Mouse (Mus musculus): ENCODE results near the gene Lamb2.

The Lamb2 gene

DNA sequence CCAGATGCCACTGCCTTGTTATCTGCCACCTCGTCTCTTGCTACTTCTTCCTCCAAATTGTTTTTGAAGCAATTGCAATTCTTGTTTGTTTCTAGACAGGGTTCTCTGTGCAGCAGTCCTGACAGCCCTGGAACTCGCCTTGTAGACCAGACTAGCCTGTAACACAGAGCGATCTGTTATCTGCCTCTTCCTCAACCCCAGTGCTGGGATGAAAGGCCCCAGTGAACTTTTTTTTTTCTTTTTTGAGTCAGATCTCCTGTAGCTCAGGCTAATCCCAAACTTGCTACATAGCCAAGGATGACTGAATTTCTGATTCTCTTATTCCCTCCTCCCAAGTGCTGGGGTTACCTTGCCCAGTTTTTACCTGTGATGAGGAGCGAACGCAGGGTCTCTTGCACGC lies 25.1 kb upstream of the Lamb2 start:
- ChIA-PET CTCF (no interaction called here), POLR2A (interaction anchor here in 2 of 4 experiments (0.8 to 1.6 kb wide), 2 partner anchors 63 to 518 kb away, joined by 3 read pairs; partner anchors contain the start of gene Qrich1 (in 1 of the 2))

DNA sequence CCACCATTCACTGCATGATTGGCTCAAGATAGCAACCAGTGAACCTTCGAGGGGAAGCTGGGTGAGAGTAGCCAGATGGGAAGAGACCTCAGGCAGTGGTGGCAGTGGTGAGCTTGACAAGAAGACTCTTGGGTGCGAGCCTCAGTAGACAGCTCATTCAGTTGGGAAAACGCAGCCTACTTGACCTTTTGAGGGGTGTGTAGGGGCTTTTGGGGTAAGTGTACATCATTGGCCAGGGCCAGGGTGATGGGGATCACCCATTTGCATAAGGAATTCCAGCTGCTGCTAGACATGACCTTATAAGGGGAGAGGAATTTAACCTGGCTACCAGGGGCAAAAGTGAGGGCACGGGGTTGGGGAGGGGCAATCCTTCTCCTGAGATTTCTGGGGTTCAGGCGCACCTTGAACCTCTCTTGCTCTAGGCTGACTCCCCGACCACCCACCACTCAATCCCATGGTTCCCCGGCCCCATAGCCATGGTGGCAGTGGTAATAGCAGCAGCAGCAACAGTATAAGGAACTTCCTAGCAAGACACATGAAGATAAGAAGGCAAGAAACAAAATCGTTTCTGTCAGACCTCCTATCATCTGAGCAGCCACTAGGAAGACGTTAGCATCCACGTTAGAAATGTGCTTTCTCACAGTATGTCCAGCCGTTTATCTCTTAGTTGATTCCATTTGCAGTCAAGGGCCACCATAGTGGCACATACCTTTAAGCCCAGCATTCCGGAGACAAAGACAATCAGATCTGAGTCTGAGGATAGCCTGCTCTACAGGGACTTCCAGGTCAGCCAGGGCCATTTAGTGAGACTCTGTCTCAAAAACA lies 23.6 kb upstream of the Lamb2 start:
- ChIA-PET CTCF (interaction anchor here in 2 of 4 experiments (0.6 to 1.4 kb wide), 4 partner anchors 14 to 255 kb away, joined by 3 read pairs; no protein-coding TSS in a partner anchor), POLR2A (interaction anchor here in 3 of 4 experiments (0.6 to 1.6 kb wide), 8 partner anchors 14 to 452 kb away, joined by 3 to 5 read pairs (median 4); partner anchors contain the start of genes Amt (in 1 of the 3), Impdh2 (in 1 of the 3), Qrich1 (in 1 of the 3) and Rhoa (in 1 of the 3))

DNA sequence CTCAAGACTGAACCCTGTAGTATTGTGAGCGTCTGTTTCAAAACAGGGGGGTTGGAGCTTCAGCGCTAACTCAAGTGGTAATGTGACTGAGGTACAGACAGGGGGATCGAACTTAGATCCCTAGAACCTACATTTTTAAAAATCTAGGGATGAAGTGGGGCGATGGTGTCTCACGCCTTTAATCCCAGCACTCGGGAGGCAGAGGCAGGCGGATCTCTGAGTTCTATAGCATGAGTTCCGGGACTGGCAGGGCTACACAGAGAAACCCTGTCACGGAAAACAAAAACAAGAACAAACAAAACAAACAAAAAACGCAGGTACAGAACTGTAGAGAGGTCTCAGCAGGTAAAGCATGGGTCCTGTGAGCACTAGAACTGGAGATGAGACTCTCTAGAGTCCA lies 22.6 kb upstream of the Lamb2 start:
- CTCF ChIA-PET, result no interaction called here
- POLR2A ChIA-PET, result interaction anchor here in 2 of 4 experiments (1.2 to 1.8 kb wide), 3 partner anchors 8 to 103 kb away, joined by 3 to 5 read pairs (median 3); partner anchors contain the start of gene Impdh2 (in 1 of the 2)

DNA sequence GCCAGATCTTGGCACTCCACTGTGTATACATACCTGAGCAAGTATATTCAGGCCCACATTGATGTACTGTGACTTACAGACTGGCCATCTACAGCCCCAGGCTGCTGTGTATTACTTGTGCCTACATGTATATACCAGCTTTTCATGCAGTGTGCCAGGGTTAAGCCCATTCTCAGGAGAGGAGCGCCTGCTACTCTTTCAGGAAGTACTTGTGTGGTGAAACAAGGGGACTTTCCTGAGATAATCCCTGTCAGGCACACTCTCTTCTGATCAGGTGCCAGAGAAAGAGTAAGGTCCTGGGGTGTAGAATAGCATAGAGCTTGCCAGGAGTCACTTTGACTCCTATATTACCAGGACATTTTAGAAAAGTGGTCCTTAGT lies 19.6 kb upstream of the Lamb2 start:
- ChIA-PET POLR2A (interaction anchor here in 3 of 4 experiments (0.5 to 6.2 kb wide), 10 partner anchors 11 to 817 kb away, joined by 3 to 40 read pairs (median 3); partner anchors contain the start of genes 1700102P08Rik (in 2 of the 3), Ccdc36 (in 1 of the 3), Lamb2 (in 1 of the 3) and Usp19 (in 1 of the 3)), CTCF (no interaction called here)

DNA sequence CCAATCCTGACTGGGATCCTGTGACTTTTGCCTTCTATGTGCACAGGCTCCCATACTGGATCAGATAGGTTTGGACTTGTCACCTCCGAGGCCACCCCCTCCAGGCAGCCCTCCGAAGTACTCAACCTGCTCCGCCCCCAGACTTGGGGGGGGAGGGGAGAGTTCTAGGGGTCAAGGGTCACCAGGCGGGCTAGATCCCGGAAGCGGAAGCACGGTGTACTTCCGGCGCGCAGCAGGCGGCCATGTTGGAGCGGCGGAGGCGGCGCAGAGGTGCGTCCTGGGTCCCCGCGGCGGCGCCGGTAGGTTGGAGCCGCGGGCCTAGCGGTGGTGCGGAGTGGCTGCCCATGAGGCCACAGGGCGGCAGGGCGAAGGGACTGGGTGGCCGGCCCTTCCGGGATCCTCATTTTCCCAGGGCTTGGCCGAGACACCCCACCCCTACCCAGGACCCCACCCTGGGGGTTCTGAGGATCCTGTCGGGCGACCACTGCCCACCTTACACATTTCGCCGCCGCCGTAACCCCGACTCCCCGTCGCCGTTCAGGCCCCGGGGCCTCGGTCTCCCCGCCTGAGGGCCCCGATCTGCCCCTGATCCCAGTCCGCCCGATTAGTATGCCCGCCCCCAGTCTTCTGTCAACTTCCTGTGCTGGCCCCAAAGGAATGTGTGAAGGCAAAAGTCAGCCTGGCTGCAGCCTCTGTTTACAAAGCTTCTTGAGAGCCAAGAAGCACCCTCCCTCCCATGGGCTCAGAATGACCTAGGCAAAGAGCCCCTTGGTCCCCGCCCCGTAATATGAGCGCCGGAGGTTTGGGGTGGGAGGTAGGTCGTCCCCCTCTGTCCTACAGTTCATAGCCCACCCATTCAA lies 19.0 kb upstream of the Lamb2 start, which contains the start of gene Ccdc71:
Ccdc71 (plus strand) TSS at position 209 of the 860 bp plus-strand sequence.
- POLR2A ChIA-PET, result interaction anchor here in 3 of 4 experiments (0.7 to 6.2 kb wide), 18 partner anchors 8 to 107 kb away, joined by 3 to 40 read pairs (median 4); partner anchors contain the start of genes 1700102P08Rik (in 3 of the 3), Qars (in 2 of the 3), Qrich1 (in 2 of the 3) and Ccdc36 (in 1 of the 3)
- CTCF ChIA-PET, result interaction anchor here in 3 of 4 experiments (1.2 to 2.3 kb wide), 3 partner anchors 8 kb away, joined by 6 to 11 read pairs (median 9); no protein-coding TSS in a partner anchor

DNA sequence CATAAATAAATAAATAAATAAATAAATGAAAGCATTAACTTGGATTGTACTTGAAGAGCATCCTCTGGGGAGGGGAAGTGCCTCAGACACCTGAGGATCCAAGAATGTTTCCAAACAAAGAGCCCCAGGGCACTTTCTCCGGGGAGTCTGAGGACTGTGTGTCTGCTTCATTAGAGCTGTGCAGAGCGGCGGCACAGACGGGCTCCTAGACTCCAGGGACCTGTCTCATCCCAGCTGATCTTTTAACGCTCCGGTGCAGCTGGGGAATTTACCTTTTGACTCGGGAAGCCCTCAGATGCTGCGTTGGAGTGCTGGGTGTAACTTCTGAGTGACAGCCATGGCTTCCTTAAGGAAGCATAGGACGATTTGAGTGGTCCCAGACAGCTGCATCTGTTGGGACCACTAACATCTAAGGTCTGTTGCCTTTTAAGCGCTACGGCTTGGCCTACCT lies 18.3 kb upstream of the Lamb2 start, which contains the start of gene Klhdc8b:
Klhdc8b (minus strand) TSS at position 401 of the 451 bp plus-strand sequence.
- POLR2A ChIA-PET, result interaction anchor here in 3 of 4 experiments (0.6 to 6.2 kb wide), 18 partner anchors 8 to 293 kb away, joined by 3 to 40 read pairs (median 4); partner anchors contain the start of genes 1700102P08Rik (in 2 of the 3), Gpx1 (in 2 of the 3), Qars (in 2 of the 3) and Qrich1 (in 2 of the 3)
- CTCF ChIA-PET, result interaction anchor here in 3 of 4 experiments (0.6 to 2.3 kb wide), 4 partner anchors 8 to 18 kb away, joined by 3 to 11 read pairs (median 8); no protein-coding TSS in a partner anchor

DNA sequence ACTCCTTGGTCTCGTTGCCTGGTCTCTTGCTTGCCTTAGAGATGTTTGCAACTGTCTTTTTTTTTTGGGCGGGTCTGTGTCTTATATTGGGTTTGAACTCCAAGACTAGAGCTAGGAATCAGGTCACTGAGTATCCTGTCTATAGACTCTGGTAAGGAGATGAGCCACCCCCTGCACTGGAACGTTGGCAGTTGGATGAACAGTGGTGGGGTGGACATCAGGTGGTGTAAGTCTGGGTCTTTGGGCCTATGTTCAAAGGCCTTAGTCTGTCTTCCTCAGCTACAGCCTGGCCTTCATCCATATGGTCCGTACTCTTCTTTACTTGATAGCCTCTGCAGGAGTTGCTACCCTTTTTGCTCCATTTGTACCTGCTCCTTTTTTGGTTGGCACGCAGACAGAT lies 17.9 kb upstream of the Lamb2 start:
- ChIA-PET CTCF (interaction anchor here in 3 of 4 experiments (0.6 to 2.3 kb wide), 6 partner anchors 9 to 196 kb away, joined by 3 to 11 read pairs (median 4); no protein-coding TSS in a partner anchor), POLR2A (interaction anchor here (0.6 to 6.2 kb wide), 22 partner anchors 9 to 367 kb away, joined by 3 to 40 read pairs (median 4); partner anchors contain the start of genes Gpx1 (in 3 of the 4), Qrich1 (in 3 of the 4), 1700102P08Rik (in 2 of the 4) and Lamb2 (in 2 of the 4))

DNA sequence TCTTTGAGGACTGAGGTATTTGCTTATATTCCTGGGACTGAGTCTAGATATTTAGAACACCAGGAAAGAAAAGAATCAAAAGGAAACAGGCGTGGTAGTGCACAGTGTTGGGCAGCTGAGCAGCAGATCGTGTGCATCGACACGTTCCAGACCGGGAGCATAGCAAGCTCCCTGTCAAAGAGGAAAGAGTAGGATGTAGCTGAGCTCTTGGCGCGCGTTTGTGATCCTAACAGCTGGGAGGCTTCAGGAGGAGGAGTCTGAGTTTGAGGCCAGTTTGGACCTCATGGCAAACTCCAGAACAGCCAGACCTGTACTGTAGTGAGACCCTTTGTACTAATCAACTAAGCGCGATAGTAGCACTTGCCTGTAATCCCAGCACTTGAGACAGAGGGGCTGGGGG lies 17.3 kb upstream of the Lamb2 start:
- ChIA-PET CTCF (interaction anchor here (0.6 to 2.3 kb wide), 7 partner anchors 9 to 196 kb away, joined by 3 to 11 read pairs (median 4); no protein-coding TSS in a partner anchor), POLR2A (interaction anchor here (0.6 to 6.2 kb wide), 23 partner anchors 9 to 368 kb away, joined by 3 to 40 read pairs (median 4); partner anchors contain the start of genes Gpx1 (in 3 of the 4), Qrich1 (in 3 of the 4), 1700102P08Rik (in 2 of the 4) and Lamb2 (in 2 of the 4))

DNA sequence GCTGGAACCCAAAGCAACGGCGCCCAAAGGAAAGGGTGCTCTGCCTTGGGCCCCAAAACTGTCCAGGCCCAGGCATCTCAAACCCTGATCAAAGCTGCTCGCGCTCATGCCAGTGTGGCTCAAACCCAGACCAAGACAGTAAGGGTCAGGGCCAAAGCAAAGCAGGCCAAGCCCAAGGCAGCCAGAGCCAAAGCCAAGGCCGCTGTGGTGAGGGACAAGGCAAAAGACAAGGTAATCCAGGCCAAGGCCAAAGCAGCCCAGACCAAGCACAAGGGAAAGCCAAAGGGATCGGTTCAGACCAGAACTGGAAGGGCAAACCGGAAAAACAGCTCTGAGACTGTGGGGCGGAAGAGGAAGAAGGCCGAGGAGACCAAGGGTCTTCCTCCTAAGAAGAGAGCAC lies 15.8 kb upstream of the Lamb2 start:
- CTCF ChIA-PET, result interaction anchor here in 3 of 4 experiments (1.2 to 2.2 kb wide), 4 partner anchors 11 to 14 kb away, joined by 3 to 6 read pairs (median 4); no protein-coding TSS in a partner anchor
- POLR2A ChIA-PET, result interaction anchor here in 3 of 4 experiments (0.5 to 6.2 kb wide), 15 partner anchors 11 to 1769 kb away, joined by 3 to 40 read pairs (median 5); partner anchors contain the start of genes Lamb2 (in 2 of the 3), Usp19 (in 2 of the 3), 1700102P08Rik (in 1 of the 3) and Amt (in 1 of the 3)

DNA sequence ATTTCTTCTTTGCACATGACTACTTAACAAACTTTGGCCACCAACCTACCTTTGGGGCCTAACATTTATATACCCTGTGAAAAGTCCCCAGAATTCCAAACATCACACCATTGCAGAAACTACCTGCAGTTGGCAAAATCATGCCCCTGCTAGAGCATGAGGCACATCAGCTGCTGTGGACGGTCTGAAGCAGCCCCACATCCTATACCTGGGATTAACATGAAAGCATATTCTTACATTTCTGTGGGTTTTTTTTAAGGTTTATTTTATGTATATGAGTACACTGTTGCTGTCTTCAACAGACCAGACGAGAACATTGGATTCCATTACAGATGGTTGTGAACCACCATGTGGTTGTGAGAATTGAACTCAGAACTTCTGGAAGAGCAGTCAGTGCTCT lies 13.3 kb upstream of the Lamb2 start:
- POLR2A ChIA-PET, result interaction anchor here in 2 of 4 experiments (1.4 to 2.8 kb wide), 2 partner anchors 8 to 14 kb away, joined by 3 to 14 read pairs; no protein-coding TSS in a partner anchor
- CTCF ChIA-PET, result interaction anchor here in 2 of 4 experiments (0.6 to 0.7 kb wide), 3 partner anchors 13 to 337 kb away, joined by 3 to 7 read pairs (median 5); no protein-coding TSS in a partner anchor

DNA sequence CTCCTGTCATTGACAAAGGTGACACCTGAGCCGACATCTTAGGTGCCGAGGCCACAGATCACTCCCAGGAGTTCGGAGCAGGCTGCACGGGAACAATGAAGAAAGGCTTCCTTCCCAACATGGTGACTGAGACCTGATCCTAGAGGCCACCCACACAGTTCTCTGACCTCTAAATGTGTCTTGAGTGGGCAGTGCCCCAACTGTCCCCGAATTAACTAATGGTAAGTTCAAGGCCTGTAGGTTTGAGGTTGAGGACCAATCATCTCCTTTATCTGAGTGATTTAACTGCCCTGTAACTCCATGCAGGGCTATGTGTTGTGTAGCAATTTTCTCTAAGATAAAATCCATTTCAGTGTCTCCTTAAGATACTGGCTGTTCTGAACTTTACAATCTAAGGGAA lies 10.1 kb upstream of the Lamb2 start:
- POLR2A ChIA-PET, result interaction anchor here in 3 of 4 experiments (0.9 to 2.1 kb wide), 10 partner anchors 9 to 130 kb away, joined by 3 to 11 read pairs (median 4); partner anchors contain the start of genes 1700102P08Rik (in 1 of the 3), Gpx1 (in 1 of the 3), Lamb2 (in 1 of the 3) and Qrich1 (in 1 of the 3)
- CTCF ChIA-PET, result interaction anchor here in 3 of 4 experiments (0.6 to 1.6 kb wide), 7 partner anchors 10 to 801 kb away, joined by 3 to 5 read pairs (median 3); partner anchors contain the start of genes Lamb2 (in 1 of the 3) and Usp19 (in 1 of the 3)

DNA sequence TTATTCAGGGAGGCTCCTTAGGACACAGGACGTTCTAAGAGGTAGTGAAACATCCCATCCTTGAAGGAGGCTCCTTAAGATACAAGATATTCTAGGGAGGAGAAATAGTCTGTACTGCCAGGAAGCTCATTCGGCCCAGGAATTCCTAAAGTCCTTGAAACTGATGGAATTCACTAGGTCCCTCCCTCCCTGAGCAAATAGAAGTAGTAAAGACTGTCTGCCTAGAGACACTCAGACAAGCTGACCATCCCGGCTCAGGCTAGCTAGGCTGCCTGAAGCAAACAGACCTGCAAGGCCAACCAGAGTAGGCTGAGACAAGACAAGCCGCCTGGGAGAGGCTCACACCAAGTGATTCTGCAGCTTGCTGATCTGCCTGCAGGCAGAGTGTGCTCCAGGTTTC lies 9.7 kb upstream of the Lamb2 start:
- CTCF ChIA-PET, result interaction anchor here in 2 of 4 experiments (0.6 to 1.6 kb wide), 6 partner anchors 10 to 83 kb away, joined by 3 to 5 read pairs (median 3); partner anchors contain the start of genes Lamb2 (in 1 of the 2) and Usp19 (in 1 of the 2)
- POLR2A ChIA-PET, result interaction anchor here in 3 of 4 experiments (0.6 to 2.1 kb wide), 13 partner anchors 9 to 131 kb away, joined by 3 to 11 read pairs (median 3); partner anchors contain the start of genes 1700102P08Rik (in 1 of the 3), Gpx1 (in 1 of the 3), Lamb2 (in 1 of the 3) and Qars (in 1 of the 3)

DNA sequence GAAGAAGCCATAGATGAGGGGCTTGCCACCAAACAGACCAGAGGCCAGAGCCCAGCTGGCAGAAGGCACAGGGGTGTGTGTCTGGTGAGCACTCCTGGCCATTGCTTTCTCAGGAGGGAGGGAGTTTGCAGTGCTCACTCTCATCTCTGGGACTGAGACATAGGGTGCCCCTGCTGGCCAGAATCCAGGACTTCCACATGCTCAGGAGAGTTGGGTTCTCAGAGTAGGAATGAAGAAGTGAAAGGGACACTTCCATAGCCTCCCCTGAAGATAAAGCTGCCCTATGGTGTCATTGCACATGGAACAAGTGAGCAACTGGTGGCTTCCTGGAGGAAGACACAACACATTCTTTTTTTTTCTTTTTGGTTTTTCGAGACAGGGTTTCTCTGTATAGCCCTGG lies 5.0 kb upstream of the Lamb2 start:
- POLR2A ChIA-PET, result interaction anchor here in 2 of 4 experiments (1.0 to 2.1 kb wide), 4 partner anchors 13 to 43 kb away, joined by 3 to 6 read pairs (median 4); partner anchors contain the start of genes Klhdc8b (in 1 of the 2) and Usp19 (in 1 of the 2)

DNA sequence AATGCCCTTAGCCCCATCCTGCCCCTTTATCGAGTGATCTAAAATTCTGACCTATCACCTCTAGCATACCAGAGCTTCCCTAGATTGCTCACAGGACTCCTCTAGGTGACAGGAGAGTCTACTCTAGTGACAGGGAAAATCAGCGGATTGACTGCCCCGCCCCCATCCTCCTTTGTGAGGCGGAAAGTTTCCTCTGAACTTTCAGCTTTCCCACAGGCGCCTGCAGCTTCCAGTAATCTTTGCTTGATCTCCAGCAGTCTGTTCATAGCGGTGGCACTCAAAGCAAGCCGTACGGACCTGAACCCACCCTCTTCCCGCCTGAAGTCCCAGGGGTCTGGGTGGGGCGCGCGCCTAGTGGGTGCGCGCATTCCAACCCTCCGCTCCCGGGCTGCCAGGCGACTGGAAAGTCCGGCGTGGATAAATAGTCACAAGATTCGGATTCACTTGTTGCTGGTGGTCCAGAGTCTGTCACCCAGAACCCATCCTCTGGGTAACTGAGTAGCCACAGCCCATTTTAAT lies 839 bp upstream of the Lamb2 start:
- ChIA-PET CTCF (interaction anchor here in 3 of 4 experiments (0.6 to 2.1 kb wide), 5 partner anchors 9 to 205 kb away, joined by 3 to 5 read pairs (median 5); no protein-coding TSS in a partner anchor), POLR2A (interaction anchor here (0.7 to 6.6 kb wide), 31 partner anchors 9 to 215 kb away, joined by 3 to 70 read pairs (median 5); partner anchors contain the start of genes Usp19 (in 4 of the 4), Qrich1 (in 3 of the 4), Impdh2 (in 2 of the 4) and Ndufaf3 (in 2 of the 4))

More for the DNA sequence above, 5.0 kb upstream of the Lamb2 start:
- CTCF ChIA-PET, result interaction anchor here in 2 of 4 experiments (0.6 to 1.6 kb wide), 2 partner anchors 22 to 42 kb away, joined by 3 read pairs; partner anchors contain the start of gene Qrich1 (in 1 of the 2)

DNA sequence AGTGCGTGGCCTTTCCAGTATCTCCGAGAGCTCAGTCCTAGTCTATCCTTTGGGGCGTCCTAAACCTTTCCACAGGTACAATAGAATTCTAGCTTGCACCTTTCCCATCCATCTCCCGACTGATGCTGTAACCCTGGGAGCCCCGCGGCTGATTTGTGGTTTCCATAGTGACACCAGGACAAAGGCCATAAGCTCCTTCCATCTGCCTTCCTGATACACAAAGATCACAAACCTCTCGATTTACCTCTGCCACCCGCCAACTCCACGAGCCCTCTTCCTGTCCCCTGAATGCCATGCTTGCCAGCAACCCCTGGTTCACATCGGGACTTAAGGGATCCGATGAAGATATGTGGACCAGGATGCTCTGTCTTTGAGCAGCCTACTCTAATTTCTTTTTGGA lies 295 bp upstream of the Lamb2 start:
- CTCF ChIA-PET, result interaction anchor here in 2 of 4 experiments (0.6 to 2.1 kb wide), 4 partner anchors 10 to 27 kb away, joined by 3 to 5 read pairs (median 5); no protein-coding TSS in a partner anchor
- POLR2A ChIA-PET, result interaction anchor here (0.6 to 6.6 kb wide), 31 partner anchors 9 to 216 kb away, joined by 3 to 70 read pairs (median 6); partner anchors contain the start of genes Usp19 (in 4 of the 4), Qrich1 (in 3 of the 4), Impdh2 (in 2 of the 4) and Ndufaf3 (in 2 of the 4)
